Mouse (Mus musculus): ENCODE results near the gene Hacd2. TPM values are rescaled to one million over a fixed set of nuclear protein-coding genes. Genes with fewer than 3 reads are reported as not detected.

Gene Hacd2
- 37.9 and 42.5 TPM in 2 replicates for polyA plus RNA-seq (2016; fragmentation: Nextera tagmentation; extraction: Ambion mirVana)

DNA sequence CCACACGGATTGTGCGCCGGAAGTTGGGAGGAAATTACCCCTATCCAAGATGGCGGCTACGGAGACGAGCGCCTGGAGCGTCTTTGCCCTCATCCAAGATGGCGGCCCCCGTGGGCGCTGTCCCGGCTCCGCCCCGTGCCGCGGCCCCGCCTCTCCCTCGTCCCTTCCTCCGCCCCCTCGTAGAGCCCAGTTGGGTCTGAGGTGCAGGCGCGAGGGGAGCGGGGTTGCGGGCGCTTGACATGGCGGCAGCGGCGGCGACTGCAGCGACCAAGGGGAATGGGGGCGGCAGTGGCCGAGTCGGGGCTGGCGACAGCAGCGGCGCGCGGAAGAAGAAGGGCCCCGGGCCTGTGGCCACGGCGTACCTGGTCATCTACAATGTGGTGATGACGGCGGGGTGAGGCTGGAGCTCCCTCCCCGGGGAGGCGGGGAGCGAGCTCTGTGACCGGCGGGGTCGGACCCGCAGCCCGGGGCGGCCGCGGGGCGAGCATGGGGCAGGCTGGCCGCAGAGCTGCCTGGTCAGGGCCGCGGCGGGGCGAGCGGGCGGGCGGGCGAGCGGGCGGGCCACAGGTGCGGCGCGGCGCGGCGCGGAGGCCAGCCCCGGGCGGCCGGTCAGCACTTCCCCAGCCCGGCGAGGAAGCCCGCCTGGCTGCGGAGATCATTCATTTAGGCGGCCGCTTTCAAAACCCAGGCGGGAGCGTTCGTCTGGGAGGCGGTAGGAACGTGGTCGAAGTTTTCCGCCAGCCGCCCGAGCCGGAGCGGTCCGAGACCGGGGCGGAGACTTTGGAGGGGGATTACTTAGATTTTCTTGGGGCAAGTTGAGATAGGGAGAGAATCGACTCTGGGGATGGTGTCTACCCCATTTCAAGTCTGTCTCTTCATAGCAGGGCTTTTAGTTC lies at the start of gene Hacd2:
Gene Hacd2 (plus strand): TSS at position 187 of the 896 bp plus-strand sequence.
- WGBS, result under 1% methylated on average over 84 of the region's 97 CpGs

GRCm38 (mm10) chr16:34972471-34972870 lies 49.8 kb upstream of the Hacd2 start:
- no peak overlapping the region for H3K9ac ChIP-seq
- H3K9me3 ChIP-seq (replicated peaks), result no peaks in the 10 kb centered on the region
- 84% methylated on average over 12 of the region's 12 CpGs for WGBS
- H3K36me3 ChIP-seq, result no peaks in the 10 kb centered on the region
- H3K27me3 ChIP-seq, result no peaks in the 10 kb centered on the region
- H3K4me2 ChIP-seq (replicated peaks), result no peak overlapping the region
- no peak for ATAC-seq (ENCODE audit: low FRiP score)
- H3K4me3 ChIP-seq, result no peak overlapping the region
- H3K4me1 ChIP-seq, result no peaks in the 10 kb centered on the region
- H3K27ac ChIP-seq, result no peak overlapping the region

More for the DNA sequence above, at the start of gene Hacd2:
- H3K36me3 ChIP-seq, result peaks cover 3% of the 10 kb centered on the region; the same call in 1 of the 2 replicates
- peak; percentile 98 for ATAC-seq (ENCODE audit: low FRiP score)
- peak within 1 kb of the TSS; percentile 91 for H3K27ac ChIP-seq
- H3K4me3 ChIP-seq, result peak within 1 kb of the TSS; percentile 90
- H3K9me3 ChIP-seq (replicated peaks), result no peaks in the 10 kb centered on the region
- H3K27me3 ChIP-seq, result peaks cover 27% of the 10 kb centered on the region
- H3K9ac ChIP-seq, result peak within 1 kb of the TSS; percentile 86
- H3K4me1 ChIP-seq, result 0 out of 2 replicates have a peak, but pooled peaks cover 4% of the 10 kb centered on the region
- peak within 1 kb of the TSS; percentile 62 for H3K4me2 ChIP-seq (replicated peaks)

GRCm38 (mm10) chr16:34975544-34975943 lies 46.7 kb upstream of the Hacd2 start:
- H3K9me3 ChIP-seq (replicated peaks), result no peaks in the 10 kb centered on the region
- no peak overlapping the region for H3K4me2 ChIP-seq (replicated peaks)
- no peak overlapping the region for H3K4me3 ChIP-seq
- no peaks in the 10 kb centered on the region for H3K27me3 ChIP-seq
- H3K36me3 ChIP-seq, result no peaks in the 10 kb centered on the region
- ATAC-seq (ENCODE audit: low FRiP score), result no peak
- WGBS, result 55% methylated on average over 2 of the region's 2 CpGs
- no peak overlapping the region for H3K27ac ChIP-seq
- no peak overlapping the region for H3K9ac ChIP-seq
- no peaks in the 10 kb centered on the region for H3K4me1 ChIP-seq

DNA sequence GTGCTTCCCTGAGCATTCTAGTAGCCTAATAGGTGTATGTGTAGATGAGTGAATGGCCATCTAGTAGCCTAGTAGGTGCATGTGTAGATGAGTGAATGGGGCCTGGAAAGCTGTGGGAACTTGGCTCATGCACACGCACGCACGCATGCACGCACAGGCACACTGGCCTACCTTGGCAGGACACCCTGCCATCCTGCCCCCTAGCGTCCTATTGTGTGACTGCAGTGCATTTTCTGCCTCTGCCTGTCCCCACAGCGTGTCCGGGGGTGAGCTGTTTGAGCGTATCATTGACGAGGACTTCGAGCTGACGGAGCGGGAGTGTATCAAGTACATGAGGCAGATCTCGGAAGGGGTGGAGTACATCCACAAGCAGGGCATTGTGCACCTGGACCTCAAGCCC lies 45.6 kb upstream of the Hacd2 start:
- Histone ChIP-seq H3K4me3 (no peak overlapping the region), H3K4me2 (replicated peaks) (no peak overlapping the region), H3K4me1 (no peaks in the 10 kb centered on the region), H3K27me3 (no peaks in the 10 kb centered on the region), H3K9me3 (replicated peaks) (no peaks in the 10 kb centered on the region), H3K9ac (no peak overlapping the region), H3K36me3 (no peaks in the 10 kb centered on the region), H3K27ac (no peak overlapping the region)
- no peak for ATAC-seq (ENCODE audit: low FRiP score)
- WGBS, result 81% methylated on average over 13 of the region's 13 CpGs

DNA sequence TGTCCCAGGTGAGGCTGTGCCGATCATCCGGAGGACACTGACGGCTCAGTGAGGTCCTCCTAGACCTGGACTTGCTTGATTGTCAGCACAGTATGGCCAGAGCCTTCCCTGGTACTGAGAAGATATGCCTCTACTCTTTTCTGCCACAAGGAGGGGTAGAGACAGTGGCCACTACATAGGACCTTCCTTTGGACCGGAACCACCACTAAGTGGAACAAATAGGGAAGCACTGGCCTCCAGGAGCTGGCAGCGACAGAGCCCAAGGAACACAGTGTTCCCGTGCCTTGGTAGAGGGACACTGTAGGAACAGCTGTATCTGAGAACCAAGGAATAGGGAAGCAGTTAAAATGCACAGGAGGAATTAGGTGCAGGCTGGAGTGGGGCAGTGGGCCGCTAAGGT lies 44.2 kb upstream of the Hacd2 start:
- H3K4me1 ChIP-seq, result no peaks in the 10 kb centered on the region
- H3K9me3 ChIP-seq (replicated peaks), result no peaks in the 10 kb centered on the region
- ATAC-seq (ENCODE audit: low FRiP score), result no peak
- WGBS, result 95% methylated on average over 7 of the region's 7 CpGs
- H3K4me3 ChIP-seq, result no peak overlapping the region
- no peak overlapping the region for H3K4me2 ChIP-seq (replicated peaks)
- H3K27ac ChIP-seq, result no peak overlapping the region
- H3K36me3 ChIP-seq, result no peaks in the 10 kb centered on the region
- no peak overlapping the region for H3K9ac ChIP-seq
- no peaks in the 10 kb centered on the region for H3K27me3 ChIP-seq

DNA sequence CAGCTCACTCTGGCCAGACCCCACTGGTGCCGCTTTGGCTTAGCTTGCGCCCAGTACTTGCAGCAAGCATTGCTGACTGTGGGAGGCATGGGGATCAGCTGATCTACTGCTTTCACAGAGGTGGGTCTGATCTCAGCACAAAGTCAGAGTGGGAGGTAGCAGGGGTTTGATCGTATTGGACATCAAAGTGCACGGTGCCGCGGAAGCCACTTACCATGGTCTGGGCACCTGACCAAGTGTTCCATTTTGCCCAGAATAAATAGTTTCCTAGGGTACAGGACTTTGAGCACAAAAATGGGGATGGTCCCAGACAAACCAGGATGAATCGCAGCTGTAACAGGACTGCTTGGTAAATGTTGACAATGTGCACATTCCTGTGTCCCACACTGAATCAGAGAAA lies 41.2 kb upstream of the Hacd2 start:
- Histone ChIP-seq H3K27me3 (no peaks in the 10 kb centered on the region), H3K4me3 (no peak overlapping the region), H3K9me3 (replicated peaks) (no peaks in the 10 kb centered on the region), H3K27ac (no peak overlapping the region), H3K4me2 (replicated peaks) (no peak overlapping the region), H3K9ac (no peak overlapping the region), H3K4me1 (no peaks in the 10 kb centered on the region), H3K36me3 (no peaks in the 10 kb centered on the region)
- WGBS, result 87% methylated on average over 7 of the region's 7 CpGs
- no peak for ATAC-seq (ENCODE audit: low FRiP score)

DNA sequence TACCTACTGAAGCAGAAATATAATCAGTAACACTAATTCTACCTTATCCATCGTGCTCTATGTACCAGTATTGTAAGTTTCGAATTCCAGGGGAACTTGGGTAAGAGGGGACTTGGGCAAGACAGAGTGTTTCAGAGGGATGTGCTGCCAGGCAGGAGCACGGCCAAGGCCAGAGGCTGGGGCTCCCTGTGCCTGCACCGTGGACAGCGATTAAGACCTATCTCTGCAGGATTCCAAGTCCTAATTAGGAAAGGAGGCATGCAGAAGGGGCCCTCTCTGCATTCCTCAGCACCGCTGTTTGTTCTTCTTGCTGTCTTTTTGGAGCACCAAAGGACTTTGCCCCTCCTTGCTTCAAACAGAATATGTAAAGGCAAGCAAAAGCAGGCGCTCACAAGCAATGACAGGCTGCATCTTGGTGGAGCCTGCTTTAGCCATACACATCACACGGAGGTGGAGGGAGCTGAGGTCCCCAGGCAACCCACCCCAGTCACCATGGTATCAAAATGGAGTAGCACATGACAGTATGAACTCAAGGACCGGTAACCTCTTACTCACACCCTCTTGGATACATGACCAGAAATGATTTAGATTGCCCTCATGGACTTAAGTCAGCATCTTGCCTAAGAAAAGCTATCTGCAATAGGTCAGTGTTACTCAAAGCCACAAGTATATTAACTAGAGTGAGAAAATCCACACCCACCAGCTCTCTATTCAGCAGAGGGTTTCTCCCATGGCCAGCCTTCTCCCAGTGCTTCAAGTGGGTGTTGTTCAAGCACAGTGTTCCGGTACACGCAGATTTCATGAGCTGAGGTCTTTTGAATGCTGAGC lies 37.8 kb upstream of the Hacd2 start:
- H3K27me3 ChIP-seq, result no peaks in the 10 kb centered on the region
- no peak for ATAC-seq (ENCODE audit: low FRiP score)
- H3K9me3 ChIP-seq (replicated peaks), result no peaks in the 10 kb centered on the region
- no peak overlapping the region for H3K4me2 ChIP-seq (replicated peaks)
- H3K9ac ChIP-seq, result no peak overlapping the region
- H3K27ac ChIP-seq, result no peak overlapping the region
- no peaks in the 10 kb centered on the region for H3K36me3 ChIP-seq
- no peaks in the 10 kb centered on the region for H3K4me1 ChIP-seq
- H3K4me3 ChIP-seq, result no peak overlapping the region
- 60% methylated on average over 11 of the region's 11 CpGs for WGBS

DNA sequence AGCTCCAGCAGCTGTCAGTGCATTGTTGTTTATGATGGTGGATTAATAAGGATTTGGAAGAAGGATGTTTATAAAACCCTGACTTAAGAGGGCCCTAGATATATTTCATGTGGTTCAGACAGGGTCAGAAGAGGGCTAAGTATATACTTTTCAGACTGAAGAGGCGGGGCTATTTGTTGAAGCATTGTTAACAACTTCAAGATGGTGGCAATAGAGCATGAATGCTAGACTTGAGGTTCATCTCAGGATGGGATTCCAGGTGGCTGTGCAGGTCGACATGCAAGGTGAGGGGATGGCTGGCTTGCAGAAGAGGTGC lies 37.2 kb upstream of the Hacd2 start:
- 92% methylated on average over 2 of the region's 2 CpGs for WGBS

GRCm38 (mm10) chr16:34986211-34986825 lies 35.9 kb upstream of the Hacd2 start:
- Histone ChIP-seq H3K27me3 (no peaks in the 10 kb centered on the region), H3K9me3 (replicated peaks) (no peaks in the 10 kb centered on the region), H3K27ac (no peak overlapping the region), H3K9ac (no peak overlapping the region), H3K36me3 (no peaks in the 10 kb centered on the region), H3K4me3 (no peak overlapping the region), H3K4me2 (replicated peaks) (no peak overlapping the region), H3K4me1 (no peaks in the 10 kb centered on the region)
- 86% methylated on average over 13 of the region's 13 CpGs for WGBS
- ATAC-seq (ENCODE audit: low FRiP score), result no peak

More for the DNA sequence above, 37.2 kb upstream of the Hacd2 start:
- no peaks in the 10 kb centered on the region for H3K36me3 ChIP-seq
- H3K27me3 ChIP-seq, result no peaks in the 10 kb centered on the region
- H3K27ac ChIP-seq, result no peak overlapping the region
- no peak overlapping the region for H3K4me3 ChIP-seq
- no peak overlapping the region for H3K4me2 ChIP-seq (replicated peaks)
- H3K4me1 ChIP-seq, result no peaks in the 10 kb centered on the region
- ATAC-seq (ENCODE audit: low FRiP score), result no peak
- no peaks in the 10 kb centered on the region for H3K9me3 ChIP-seq (replicated peaks)
- no peak overlapping the region for H3K9ac ChIP-seq

DNA sequence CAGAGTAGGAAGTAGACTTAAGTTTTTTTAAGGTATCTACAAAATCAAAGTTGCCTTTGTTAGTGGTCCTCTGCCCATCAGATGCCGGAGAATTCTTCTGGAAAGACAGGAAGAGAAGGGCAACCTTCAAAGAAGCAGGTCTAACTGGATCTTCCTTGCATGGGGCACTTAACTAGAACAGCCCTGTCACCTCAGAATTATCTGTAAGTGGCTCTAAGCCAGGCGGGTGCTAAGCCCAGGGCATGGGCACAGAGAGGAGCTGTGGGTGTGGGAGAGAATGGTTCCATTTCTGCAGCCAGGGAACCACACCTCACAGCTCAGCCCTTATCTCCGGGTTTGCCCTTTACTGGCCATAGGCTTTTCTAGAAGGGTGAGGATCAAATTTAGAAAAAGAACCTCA lies 30.9 kb upstream of the Hacd2 start:
- Histone ChIP-seq H3K9me3 (replicated peaks) (no peaks in the 10 kb centered on the region), H3K4me2 (replicated peaks) (no peak overlapping the region), H3K4me3 (no peak overlapping the region), H3K36me3 (no peaks in the 10 kb centered on the region), H3K4me1 (no peaks in the 10 kb centered on the region), H3K9ac (no peak overlapping the region), H3K27ac (no peak overlapping the region), H3K27me3 (no peaks in the 10 kb centered on the region)
- 78% methylated on average over 3 of the region's 3 CpGs for WGBS
- ATAC-seq (ENCODE audit: low FRiP score), result no peak

DNA sequence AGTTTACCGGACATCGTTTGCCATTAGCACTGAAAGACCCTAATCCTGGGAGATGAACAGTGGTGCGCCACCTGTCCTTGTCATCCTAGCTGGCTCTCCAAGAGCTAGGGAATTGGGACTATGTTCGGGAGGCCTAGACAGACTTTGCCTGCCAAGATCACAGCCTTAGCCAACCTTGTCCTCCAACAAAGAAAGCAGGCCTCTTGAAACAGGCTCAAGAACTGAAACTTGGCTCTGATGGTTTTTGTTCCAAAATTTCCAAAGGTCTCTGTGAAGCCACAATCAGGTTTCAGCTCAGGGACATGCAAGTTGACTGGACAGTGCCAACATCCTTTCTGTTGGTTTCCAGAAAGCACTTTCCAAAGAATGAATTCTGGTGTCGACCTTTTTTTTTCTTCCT lies 29.4 kb upstream of the Hacd2 start:
- Histone ChIP-seq H3K4me2 (replicated peaks) (no peak overlapping the region), H3K27me3 (no peaks in the 10 kb centered on the region), H3K36me3 (no peaks in the 10 kb centered on the region), H3K27ac (no peak overlapping the region), H3K9ac (no peak overlapping the region), H3K4me3 (no peak overlapping the region), H3K4me1 (no peaks in the 10 kb centered on the region), H3K9me3 (replicated peaks) (no peaks in the 10 kb centered on the region)
- no peak for ATAC-seq (ENCODE audit: low FRiP score)
- WGBS, result 96% methylated on average over 5 of the region's 5 CpGs

GRCm38 (mm10) chr16:34993694-34994330 lies 28.4 kb upstream of the Hacd2 start:
- no peak overlapping the region for H3K4me3 ChIP-seq
- WGBS, result 91% methylated on average over 10 of the region's 10 CpGs
- H3K36me3 ChIP-seq, result no peaks in the 10 kb centered on the region
- ATAC-seq (ENCODE audit: low FRiP score), result no peak
- no peaks in the 10 kb centered on the region for H3K27me3 ChIP-seq
- H3K27ac ChIP-seq, result no peak overlapping the region
- no peak overlapping the region for H3K9ac ChIP-seq
- H3K4me1 ChIP-seq, result no peaks in the 10 kb centered on the region
- H3K4me2 ChIP-seq (replicated peaks), result no peak overlapping the region
- no peaks in the 10 kb centered on the region for H3K9me3 ChIP-seq (replicated peaks)
